Mouse (Mus musculus) E14TG2a.4 (cell line): Measurements from ENCODE around the gene Apoa2.

Experiments used
- CTCF ChIP-seq: conservative IDR thresholded peaks from 2 replicates; pipeline ENCODE4 v1.5.1; 2014; ENCODE audit warnings: low read length
- POU5F1 ChIP-seq: IDR thresholded peaks from 2 replicates; pipeline ENCODE4 v1.6.1; 2014; ENCODE audit warnings: low read length, borderline replicate concordance

GRCm38 (mm10) chr1:171268341-171268740, 43.5 kb downstream of the Apoa2 start:
- TF ChIP-seq CTCF (no peak), POU5F1 (no peak)
